Mouse (Mus musculus): Measurements from ENCODE around the gene Fam205a4. TPM values are rescaled to one million over a fixed set of nuclear protein-coding genes. Genes with fewer than 3 reads are reported as not detected.
"Not testable (repeated sequence)": the region's sequence is repeated elsewhere in the genome, so short reads cannot be mapped to it uniquely, and the experiment has no call there.

Fam205a4 gene
- polyA plus RNA-seq (2015; fragmentation: Nextera tagmentation; extraction: Ambion mirVana) = 1.9 and 2.0 TPM in 2 replicates

- WGBS = no CpG with 5 or more reads among the region's 1 CpGs
- ATAC-seq = not testable (repeated sequence)
Observed at GRCm38 (mm10) chr4:41965758-41966157, at the start of gene Fam205a4. Fam205a4 (plus strand) TSS chr4:41966058.

GRCm38 (mm10) chr4:41941272-41941671 is 24.6 kb upstream of the Fam205a4 start, which contains the start of gene Gm20878:
Gm20878 (plus strand) TSS chr4:41941572.
- H3K9ac ChIP-seq (ENCODE audit: low read depth, low read length); H3K36me3 ChIP-seq (ENCODE audit: control insufficient read depth, insufficient read depth, low read length); H3K27me3 ChIP-seq (replicated peaks; ENCODE audit: control insufficient read depth, insufficient read depth, low read length); H3K4me2 ChIP-seq (ENCODE audit: low read length); ATAC-seq; H3K9me3 ChIP-seq (ENCODE audit: control insufficient read depth, low read length); H3K4me1 ChIP-seq (ENCODE audit: control insufficient read depth, insufficient read depth, low read depth, low read length); H3K27ac ChIP-seq (ENCODE audit: low read depth, low read length); H3K4me3 ChIP-seq (ENCODE audit: low read length): not testable (repeated sequence)
- no CpG with 5 or more reads among the region's 8 CpGs for WGBS

More at GRCm38 (mm10) chr4:41965758-41966157, at the start of gene Fam205a4:
- not testable (repeated sequence) for H3K9me3 ChIP-seq (ENCODE audit: control insufficient read depth, low read length); H3K36me3 ChIP-seq (ENCODE audit: control insufficient read depth, insufficient read depth, low read length); H3K4me2 ChIP-seq (ENCODE audit: low read length); H3K27me3 ChIP-seq (replicated peaks; ENCODE audit: control insufficient read depth, insufficient read depth, low read length); H3K4me1 ChIP-seq (ENCODE audit: control insufficient read depth, insufficient read depth, low read depth, low read length); H3K27ac ChIP-seq (ENCODE audit: low read depth, low read length); H3K9ac ChIP-seq (ENCODE audit: low read depth, low read length); H3K4me3 ChIP-seq (ENCODE audit: low read length)

Other genes starting within 250 kb of the Fam205a4 start
- 309 and 323 TPM in 2 replicates for gene Dctn3, start 242.9 kb upstream of the Fam205a4 start, polyA plus RNA-seq (2015; fragmentation: Nextera tagmentation; extraction: Ambion mirVana)
- 0.76 and 0.84 TPM in 2 replicates for gene Arid3c, start 234.9 kb upstream of the Fam205a4 start, polyA plus RNA-seq (2015; fragmentation: Nextera tagmentation; extraction: Ambion mirVana)
- 60.9 and 61.8 TPM in 2 replicates for gene Galt, start 210.8 kb upstream of the Fam205a4 start, polyA plus RNA-seq (2015; fragmentation: Nextera tagmentation; extraction: Ambion mirVana)
- 86.8 and 96.3 TPM in 2 replicates for gene Sigmar1, start 209.9 kb upstream of the Fam205a4 start, polyA plus RNA-seq (2015; fragmentation: Nextera tagmentation; extraction: Ambion mirVana)
- gene Ccl27a, start 191.8 kb upstream of the Fam205a4 start, polyA plus RNA-seq (2015; fragmentation: Nextera tagmentation; extraction: Ambion mirVana) = 260 and 276 TPM in 2 replicates
- gene Gm21541, start 62.4 kb upstream of the Fam205a4 start, polyA plus RNA-seq (2015; fragmentation: Nextera tagmentation; extraction: Ambion mirVana) = not detected in 2 replicates
- gene Gm20878, start 24.5 kb upstream of the Fam205a4 start, polyA plus RNA-seq (2015; fragmentation: Nextera tagmentation; extraction: Ambion mirVana) = 12.1 and 13.6 TPM in 2 replicates
- 0.28 and 0.74 TPM in 2 replicates for gene Gm21093, start 68.7 kb downstream of the Fam205a4 start, polyA plus RNA-seq (2015; fragmentation: Nextera tagmentation; extraction: Ambion mirVana)
- not detected in 2 replicates for gene Gm3893, start 125.1 kb downstream of the Fam205a4 start, polyA plus RNA-seq (2015; fragmentation: Nextera tagmentation; extraction: Ambion mirVana)
- gene Gm13304, start 148.8 kb downstream of the Fam205a4 start, polyA plus RNA-seq (2015; fragmentation: Nextera tagmentation; extraction: Ambion mirVana) = not detected in 2 replicates
- gene Gm13306, start 187.4 kb downstream of the Fam205a4 start, polyA plus RNA-seq (2015; fragmentation: Nextera tagmentation; extraction: Ambion mirVana) = 3.1 and 5.3 TPM in 2 replicates
- not detected in 2 replicates for gene Gm13305, start 202.5 kb downstream of the Fam205a4 start, polyA plus RNA-seq (2015; fragmentation: Nextera tagmentation; extraction: Ambion mirVana)